Mouse (Mus musculus) cerebellum, adult 2 months (tissue): ENCODE measurements around the gene Slc7a11.

Experiments
- CTCF ChIP-seq: fragments of 200-500 bp; IDR thresholded peaks from 2 replicates; pipeline ENCODE4 v1.5.1; 2011; ENCODE audit warnings: low read depth, mild to moderate bottlenecking, control low read depth, low read length, moderate library complexity, borderline replicate concordance; ENCODE audit not compliant: insufficient read depth
- POLR2A ChIP-seq: fragments of 200-500 bp; IDR thresholded peaks from 2 replicates; pipeline ENCODE4 v1.6.1; 2011; ENCODE audit warnings: low read length, control low read depth, borderline replicate concordance; ENCODE audit not compliant: insufficient read depth

GRCm38 (mm10) chr3:50375477-50375876, 67.9 kb downstream of the Slc7a11 start:
- TF ChIP-seq CTCF (no peak), POLR2A (no peak)
